Mouse (Mus musculus) kidney, adult 2 months (tissue): Measurements from ENCODE around the gene Rab37. TPM values are rescaled to one million over a fixed set of nuclear protein-coding genes. Genes with fewer than 3 reads are reported as not detected.

ENCODE experiments used
- DNase-seq: peaks from one replicate; pipeline ENCODE4 v3.0.0; 2021
- H3K27ac ChIP-seq: fragments of 200-500 bp; 2 replicates; pipeline ENCODE4 v1.5.1; 2012; ENCODE audit warnings: low read depth, low read length, control low read depth, inconsistent platforms; ENCODE audit not compliant: insufficient read depth
- H3K27me3 ChIP-seq: fragments of 200-500 bp; replicated peaks from 2 replicates; pipeline ENCODE4 v1.6.1; 2012; ENCODE audit warnings: mild to moderate bottlenecking, moderate library complexity, low read length, inconsistent platforms; ENCODE audit not compliant: control insufficient read depth, insufficient read depth
- H3K36me3 ChIP-seq: fragments of 200-500 bp; 2 replicates; pipeline ENCODE4 v1.6.1; 2012; ENCODE audit warnings: mild to moderate bottlenecking, moderate library complexity, low read length, inconsistent platforms; ENCODE audit not compliant: control insufficient read depth, insufficient read depth
- H3K4me1 ChIP-seq: fragments of 200-500 bp; 2 replicates; pipeline ENCODE4 v1.6.1; 2011; ENCODE audit warnings: low read length; ENCODE audit not compliant: control insufficient read depth, insufficient read depth
- H3K4me3 ChIP-seq: fragments of 200-500 bp; 2 replicates; pipeline ENCODE4 v1.5.1; 2011; ENCODE audit warnings: mild to moderate bottlenecking, low read depth, low read length, control low read depth; ENCODE audit not compliant: insufficient read depth
- CTCF ChIP-seq: fragments of 200-500 bp; conservative IDR thresholded peaks from 2 replicates; pipeline ENCODE4 v1.5.1; 2011; ENCODE audit warnings: low read depth, mild to moderate bottlenecking, control low read depth, low read length, moderate library complexity, mixed read lengths; ENCODE audit not compliant: insufficient read depth, insufficient read length
- POLR2A ChIP-seq: fragments of 200-500 bp; IDR thresholded peaks from one replicate; pipeline ENCODE4 v1.6.1; 2011; ENCODE audit warnings: low read depth, low read length, control low read depth
- WGBS: fragments of 180-500 bp; shearing (Covaris S2); methylation state at CpG from one replicate; pipeline ENCODE4 v1.1.7; 2018; 5-methylcytosine and 5-hydroxymethylcytosine counted together
- polyA plus RNA-seq: library from polyadenylated mRNA; depleted of rRNA; stranded (reverse); fragments of >200 nt; gene quantifications from 2 replicates; pipeline ENCODE4 v1.2.3, GENCODE M21; 2012

The Rab37 gene
- polyA plus RNA-seq, 1 experiment = 1.1 TPM

DNA sequence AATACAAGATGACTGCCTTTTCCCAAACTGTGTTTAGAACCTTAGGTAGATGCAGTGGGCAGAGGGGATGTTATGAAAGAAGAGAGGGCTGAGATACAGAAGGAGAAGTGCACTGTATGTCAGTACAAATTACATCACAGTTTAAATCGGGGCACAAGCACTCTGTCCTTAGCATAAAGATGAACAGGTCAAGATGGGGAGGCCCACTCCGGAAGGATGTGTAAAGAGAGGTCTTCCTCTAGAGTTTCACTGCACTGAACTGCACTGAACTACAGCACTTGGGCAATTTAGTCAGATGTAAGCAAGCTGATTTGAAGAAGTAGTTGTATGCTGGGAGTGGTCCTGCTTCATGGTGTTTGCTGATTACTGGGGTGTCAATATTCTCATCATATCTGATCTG, 31.4 kb upstream of the Rab37 start:
- no peak for DNase-seq
- H3K4me3 ChIP-seq = no peak overlapping the region
- H3K27me3 ChIP-seq = no peaks in the 10 kb centered on the region
- H3K4me1 ChIP-seq = no peaks in the 10 kb centered on the region
- H3K27ac ChIP-seq = no peak overlapping the region
- no peaks in the 10 kb centered on the region for H3K36me3 ChIP-seq
- 70% methylated on average over 2 of the region's 2 CpGs for WGBS
- TF ChIP-seq POLR2A (no peak), CTCF (no peak)

DNA sequence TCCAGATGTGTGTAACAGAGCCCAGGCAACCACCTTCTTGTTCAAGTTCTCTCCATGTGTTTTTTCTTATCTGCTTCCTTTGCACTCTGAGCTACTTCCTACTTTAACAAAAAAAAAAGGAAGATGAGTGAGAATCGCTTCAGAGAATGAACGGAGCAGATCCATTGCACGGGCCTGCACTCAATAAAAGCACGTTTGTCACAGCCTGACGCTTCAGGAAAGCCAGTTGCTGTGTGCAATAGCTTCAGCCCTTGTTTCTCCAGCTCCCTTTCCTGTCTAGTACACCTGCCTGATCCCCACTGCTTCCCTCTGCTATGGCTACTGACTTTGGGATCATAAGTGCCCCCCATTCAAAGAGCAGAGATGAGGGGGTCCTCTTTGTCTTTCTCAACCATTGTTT, 29.2 kb upstream of the Rab37 start, which contains the start of gene Cd300e:
TSS of gene Cd300e (minus strand) at position 101 of the 400 bp plus-strand sequence.
- TF ChIP-seq POLR2A (no peak), CTCF (no peak)
- H3K36me3 ChIP-seq = no peaks in the 10 kb centered on the region
- no peaks in the 10 kb centered on the region for H3K4me1 ChIP-seq
- H3K27ac ChIP-seq = no peak within 1 kb of the TSS
- DNase-seq = no peak
- H3K4me3 ChIP-seq = no peak within 1 kb of the TSS
- H3K27me3 ChIP-seq = no peaks in the 10 kb centered on the region
- 19% methylated on average over 5 of the region's 5 CpGs for WGBS

DNA sequence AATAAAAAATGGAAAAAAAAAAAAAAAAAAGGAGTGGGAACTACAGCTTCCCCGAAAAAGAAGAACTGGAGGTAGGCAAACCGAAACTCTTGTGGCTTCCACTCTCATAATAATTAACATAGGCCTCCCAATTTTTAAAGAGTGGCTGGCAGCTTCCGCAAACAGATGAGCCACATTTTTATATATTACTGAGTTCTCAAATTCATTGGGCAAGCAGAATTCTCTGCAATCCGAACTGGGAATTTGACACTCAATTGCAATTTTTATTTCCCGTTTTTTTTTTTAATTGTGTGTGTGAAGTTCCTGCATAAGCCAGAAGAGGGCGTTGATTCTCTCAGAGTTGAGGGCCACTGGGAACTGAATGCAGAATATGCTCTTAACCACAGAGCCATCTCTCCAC, 24.5 kb upstream of the Rab37 start:
- TF ChIP-seq CTCF = no peak
- no peak for TF ChIP-seq POLR2A
- Histone ChIP-seq H3K4me1 (no peaks in the 10 kb centered on the region), H3K4me3 (no peak overlapping the region), H3K27ac (no peak overlapping the region), H3K27me3 (no peaks in the 10 kb centered on the region), H3K36me3 (no peaks in the 10 kb centered on the region)
- DNase-seq = peak; percentile 11
- 51% methylated on average over 6 of the region's 6 CpGs for WGBS

DNA sequence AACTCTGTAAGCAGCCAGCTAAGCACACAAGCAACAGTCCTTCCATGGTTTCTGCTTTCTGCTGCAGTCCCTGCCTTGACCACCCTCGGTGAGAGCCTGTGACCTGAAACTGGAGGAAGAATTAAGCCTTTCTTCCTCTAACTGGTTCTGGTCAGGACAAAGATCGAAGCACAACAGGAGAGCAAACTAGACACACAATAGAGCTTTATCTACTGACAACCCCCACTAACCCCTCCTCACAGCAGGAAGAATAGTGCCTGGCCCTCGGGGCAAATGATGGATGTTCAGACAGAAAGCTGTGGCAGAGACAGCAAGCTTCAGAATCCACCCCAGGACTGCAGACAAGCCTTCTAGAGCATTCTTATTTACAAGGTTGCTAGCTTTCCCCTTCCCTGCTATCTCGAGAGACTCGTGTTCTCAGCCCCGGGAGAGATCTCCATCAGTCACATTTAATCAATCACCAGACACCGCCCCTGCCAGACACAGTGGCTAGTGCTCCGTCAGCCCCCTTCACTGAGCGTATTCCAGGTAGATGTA, 20.1 kb upstream of the Rab37 start:
- no peak for DNase-seq
- no peaks in the 10 kb centered on the region for H3K27me3 ChIP-seq
- H3K4me3 ChIP-seq = no peak overlapping the region
- no peak overlapping the region for H3K27ac ChIP-seq
- TF ChIP-seq CTCF = no peak
- WGBS = 13% methylated on average over 9 of the region's 9 CpGs
- no peaks in the 10 kb centered on the region for H3K36me3 ChIP-seq
- H3K4me1 ChIP-seq = no peaks in the 10 kb centered on the region

DNA sequence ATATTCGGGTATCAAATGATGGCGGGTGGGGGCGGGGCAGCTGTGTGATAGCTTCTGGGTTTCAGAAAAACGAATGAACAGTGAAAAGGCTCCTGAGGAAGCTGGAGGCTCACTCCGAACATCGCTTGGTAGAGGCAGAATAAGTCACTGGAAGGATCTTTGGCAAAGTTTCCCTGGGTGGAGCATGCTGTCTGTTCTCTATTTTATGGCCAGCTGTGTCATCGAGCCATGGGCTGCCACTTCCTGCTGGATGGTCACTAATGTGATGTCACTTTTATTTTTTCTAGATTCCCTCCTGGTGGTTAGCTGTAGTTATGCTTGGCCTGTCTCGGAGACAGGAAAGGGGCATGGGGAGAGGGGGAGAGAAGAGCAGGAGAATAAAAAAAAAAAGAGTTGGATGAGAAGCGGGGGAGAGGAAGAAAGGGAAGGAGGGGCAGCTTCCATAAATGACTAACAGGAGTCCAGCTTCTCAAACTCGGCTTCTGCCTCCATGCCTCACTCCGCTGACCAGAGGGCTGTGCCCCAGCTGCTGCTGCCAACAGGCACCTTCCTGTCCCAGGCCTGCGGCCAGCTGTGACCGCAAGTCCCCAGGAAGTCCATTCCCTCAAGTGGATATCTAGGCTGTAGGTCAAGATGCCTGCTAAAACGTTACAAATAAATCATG, 19.5 kb upstream of the Rab37 start:
- 0 out of 2 replicates have a peak overlapping the region, but pooled peaks have one; percentile 7 for H3K4me3 ChIP-seq
- WGBS = 4% methylated on average over 14 of the region's 14 CpGs
- no peaks in the 10 kb centered on the region for H3K4me1 ChIP-seq
- peak; percentile 65 for DNase-seq
- H3K27ac ChIP-seq = peak overlapping the region; percentile 52; the same call in 1 of the 2 replicates
- TF ChIP-seq CTCF (no peak), POLR2A (no peak)
- no peaks in the 10 kb centered on the region for H3K36me3 ChIP-seq
- H3K27me3 ChIP-seq = no peaks in the 10 kb centered on the region

DNA sequence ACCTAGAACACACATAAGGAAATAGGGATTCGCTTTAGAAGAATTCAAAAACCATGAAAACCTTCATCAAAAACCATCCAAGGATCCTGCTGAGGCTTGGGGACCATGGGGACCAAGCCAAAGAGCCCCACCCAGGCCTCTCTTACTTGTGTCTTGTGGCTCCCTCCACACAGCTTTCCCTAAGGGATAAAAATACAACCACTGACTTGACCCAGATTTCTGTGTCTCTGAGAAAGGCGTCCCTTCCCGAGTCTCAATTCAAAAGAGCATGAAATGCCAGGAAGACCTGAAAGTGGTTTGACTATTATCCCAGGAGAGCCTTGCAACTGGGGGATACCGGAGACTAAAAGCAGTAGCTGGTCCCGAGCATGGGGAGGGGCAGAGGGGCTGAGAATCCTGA, 18.2 kb upstream of the Rab37 start:
- DNase-seq = no peak
- no peaks in the 10 kb centered on the region for H3K27me3 ChIP-seq
- TF ChIP-seq CTCF (no peak), POLR2A (no peak)
- WGBS = 69% methylated on average over 5 of the region's 5 CpGs
- no peaks in the 10 kb centered on the region for H3K4me1 ChIP-seq
- no peak overlapping the region for H3K27ac ChIP-seq
- no peaks in the 10 kb centered on the region for H3K36me3 ChIP-seq
- no peak overlapping the region for H3K4me3 ChIP-seq

DNA sequence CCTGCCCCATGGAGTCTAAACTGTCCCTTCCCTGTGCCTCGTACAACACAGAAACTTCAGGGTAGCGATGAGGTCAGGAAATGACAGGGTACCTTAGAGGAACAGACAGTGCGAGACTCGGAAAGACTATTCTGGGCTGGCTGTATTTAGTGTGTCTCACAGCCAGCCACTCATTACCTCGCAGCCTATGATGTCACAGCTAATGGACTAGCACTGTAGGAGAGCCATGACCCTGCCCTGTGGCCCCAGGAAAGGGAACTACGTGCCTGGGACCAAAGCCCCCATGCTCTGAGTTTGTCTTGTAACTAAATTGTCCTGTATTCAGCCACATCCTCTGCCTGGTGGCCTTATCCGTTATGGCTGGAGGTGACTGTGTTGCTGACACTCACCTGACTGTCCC, 15.8 kb upstream of the Rab37 start:
- H3K4me1 ChIP-seq = no peaks in the 10 kb centered on the region
- 64% methylated on average over 7 of the region's 7 CpGs for WGBS
- H3K4me3 ChIP-seq = no peak overlapping the region
- H3K27me3 ChIP-seq = no peaks in the 10 kb centered on the region
- peak; percentile 21 for DNase-seq
- TF ChIP-seq POLR2A = no peak
- no peak for TF ChIP-seq CTCF
- no peaks in the 10 kb centered on the region for H3K36me3 ChIP-seq
- H3K27ac ChIP-seq = no peak overlapping the region
